ENCODE assay signal across 24 mouse cellular contexts in the genomic region with DNA sequence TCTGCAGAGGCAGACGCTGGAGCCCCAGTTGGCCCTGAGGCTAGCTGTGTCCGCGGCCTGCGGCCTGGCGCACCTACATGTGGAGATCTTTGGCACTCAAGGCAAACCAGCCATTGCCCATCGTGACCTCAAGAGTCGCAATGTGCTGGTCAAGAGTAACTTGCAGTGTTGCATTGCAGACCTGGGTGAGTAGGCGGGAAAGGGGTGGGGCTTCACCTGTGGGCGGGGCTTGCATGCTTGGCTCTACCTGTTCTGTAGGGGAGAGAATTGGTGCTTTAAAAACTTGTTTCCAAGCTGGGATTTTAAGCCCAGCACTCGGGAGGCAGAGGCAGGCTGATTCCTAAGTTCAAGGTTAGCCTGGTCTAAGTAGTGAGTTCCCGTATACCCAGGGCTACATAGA. TPM values are rescaled to one million over a fixed set of nuclear protein-coding genes. Genes with fewer than 3 reads are reported as not detected.
A peak's percentile ranks its signal among the peaks of the same experiment; 100 is the strongest.
DNase-seq lines count a peak whose midpoint lies in the region; ATAC-seq and TF ChIP-seq lines count a peak whose summit lies in the region.
"Had no signal": no experiment of that assay in that cellular context is flagged by ENCODE, and none has a peak within 500 bp of the region (broad histone marks: within the 10 kb centered on the region; RNA-seq: fewer than 3 reads in every experiment).

No protein-coding gene starts in this region.

- no peak for TF ChIP-seq CTCF in lung, adult 2 months (IDR thresholded peaks at IDR 0.05; ENCODE audit: insufficient read depth, low read length)
- no peak for TF ChIP-seq CTCF in lung, postnatal 0 days (IDR thresholded peaks at IDR 0.05)

- TF ChIP-seq POLR2A in lung, adult 2 months (IDR thresholded peaks at IDR 0.05; ENCODE audit: borderline replicate concordance, extremely low read depth, low read depth, low read length): no peak

- ATAC-seq in lung, postnatal 0 days: no peak
- no peak for ATAC-seq in neural tube, embryonic 15.5 days (ENCODE audit: low FRiP score)
- ATAC-seq: CD4-positive, CD25-positive, alpha-beta regulatory T cell, adult 4 months; forebrain, embryonic 13.5 days; forebrain, postnatal 0 days had no signal

- H3K4me2 ChIP-seq in lung, postnatal 0 days (replicated peaks; ENCODE audit: low read depth, low read length): peak overlapping the region; percentile 50
- no peak overlapping the region for H3K4me2 ChIP-seq in neural tube, embryonic 15.5 days
- H3K4me2 ChIP-seq: forebrain, embryonic 13.5 days; heart, embryonic 13.5 days; hindbrain, embryonic 15.5 days had no signal

- no peak overlapping the region for H3K9ac ChIP-seq in lung, postnatal 0 days (replicated peaks; ENCODE audit: low read depth)
- H3K9ac ChIP-seq in neural tube, embryonic 15.5 days (replicated peaks): no peak overlapping the region
- H3K9ac ChIP-seq: forebrain, embryonic 13.5 days; forebrain, postnatal 0 days; heart, embryonic 13.5 days; hindbrain, embryonic 15.5 days had no signal

- no peak for DNase-seq in lung, adult 2 months
- no peak for DNase-seq in lung, postnatal 4 days
- no peak for DNase-seq in lung, postnatal 0 days (ENCODE audit: low spot score)
- no peak for DNase-seq in lung, postnatal 14 days
- peak; percentile 79 for DNase-seq in R1 (ENCODE audit: low read depth, low spot score)
- DNase-seq in MN1 (ENCODE audit: low spot score): no peak
- DNase-seq: adrenal gland, adult 2 months; adrenal gland, postnatal 36 days; B cell, adult 2 months; cerebellum, adult 2 months; cerebellum, postnatal 10 days; forebrain, postnatal 0 days; gastrocnemius, postnatal 14 days; heart, postnatal 36 days had no signal

- H3K27ac ChIP-seq in lung, postnatal 0 days (ENCODE audit: low read length): no peak overlapping the region
- H3K27ac ChIP-seq in neural tube, embryonic 15.5 days (replicated peaks): no peak overlapping the region
- H3K27ac ChIP-seq: embryonic facial prominence, embryonic 10.5 days; forebrain, embryonic 13.5 days; heart, embryonic 13.5 days; hindbrain, embryonic 15.5 days had no signal

- H3K4me1 ChIP-seq in lung, adult 2 months (ENCODE audit: control insufficient read depth, insufficient read depth, low read length): peaks cover 7% of the 10 kb centered on the region
- peaks cover 12% of the 10 kb centered on the region for H3K4me1 ChIP-seq in lung, postnatal 0 days (ENCODE audit: insufficient read depth, low read depth, low read length)
- peaks cover 26% of the 10 kb centered on the region for H3K4me1 ChIP-seq in neural tube, embryonic 15.5 days

- H3K36me3 ChIP-seq in lung, postnatal 0 days (ENCODE audit: insufficient read depth, low read length): peaks cover 6% of the 10 kb centered on the region; the same call in 1 of the 2 replicates
- no peaks in the 10 kb centered on the region for H3K36me3 ChIP-seq in neural tube, embryonic 15.5 days
- H3K36me3 ChIP-seq: G1E; hindbrain, embryonic 15.5 days had no signal

- no peak for TF ChIP-seq EP300 in lung, postnatal 0 days (IDR thresholded peaks at IDR 0.05)

- 54% methylated on average over 11 of the region's 11 CpGs for WGBS in lung, adult 2 months
- WGBS in lung, postnatal 0 days: 73% methylated on average over 11 of the region's 11 CpGs
- WGBS in neural tube, embryonic 15.5 days: 81% methylated on average over 11 of the region's 11 CpGs

- H3K27me3 ChIP-seq in lung, postnatal 0 days (replicated peaks; ENCODE audit: insufficient read depth, low read length): no peaks in the 10 kb centered on the region
- H3K27me3 ChIP-seq in neural tube, embryonic 15.5 days (replicated peaks): no peaks in the 10 kb centered on the region
- H3K27me3 ChIP-seq: hindbrain, embryonic 15.5 days had no signal

- no peaks in the 10 kb centered on the region for H3K9me3 ChIP-seq in lung, postnatal 0 days (ENCODE audit: low read length)
- no peaks in the 10 kb centered on the region for H3K9me3 ChIP-seq in neural tube, embryonic 15.5 days (replicated peaks)
- H3K9me3 ChIP-seq: embryonic facial prominence, embryonic 10.5 days; forebrain, embryonic 13.5 days; heart, embryonic 13.5 days; hindbrain, embryonic 15.5 days had no signal

- H3K4me3 ChIP-seq in lung, adult 2 months (replicated peaks; ENCODE audit: extremely low read depth, low read depth, low read length): peak overlapping the region; percentile 77
- H3K4me3 ChIP-seq in lung, postnatal 0 days (ENCODE audit: low read depth, low read length): peak overlapping the region; percentile 19
- no peak overlapping the region for H3K4me3 ChIP-seq in neural tube, embryonic 15.5 days (replicated peaks)
- H3K4me3 ChIP-seq: embryonic facial prominence, embryonic 10.5 days; forebrain, embryonic 13.5 days; heart, embryonic 13.5 days; hindbrain, embryonic 15.5 days had no signal

RNA-seq across cellular contexts. Expression of a gene that starts 9.1 kb away (rescaled TPM):
- polyA plus RNA-seq in lung, adult 2 months (2012; rRNA removed): 672 and 695 TPM in 2 replicates
- polyA plus RNA-seq in lung, postnatal 0 days (2015; fragmentation: Nextera tagmentation; extraction: Ambion mirVana): 159 and 168 TPM in 2 replicates
- 9.5 and 12.6 TPM in 2 replicates for polyA plus RNA-seq in neural tube, embryonic 15.5 days (2015; fragmentation: Nextera tagmentation; extraction: Ambion mirVana)

RNA-seq across cellular contexts. Expression of a gene that starts 21.9 kb away (rescaled TPM):
- polyA plus RNA-seq in lung, adult 2 months (2012; rRNA removed): 0.10 and 0.28 TPM in 2 replicates
- 0.13 TPM in 1 of 2 replicates, not detected in the other for polyA plus RNA-seq in lung, postnatal 0 days (2015; fragmentation: Nextera tagmentation; extraction: Ambion mirVana)
- polyA plus RNA-seq in neural tube, embryonic 15.5 days (2015; fragmentation: Nextera tagmentation; extraction: Ambion mirVana): not detected in 2 replicates
- polyA plus RNA-seq: CD4-positive, CD25-positive, alpha-beta regulatory T cell, adult 4 months; embryonic facial prominence, embryonic 10.5 days; embryonic facial prominence, embryonic 14.5 days; forebrain, embryonic 13.5 days; forebrain, postnatal 0 days; G1E; heart, embryonic 13.5 days; heart, postnatal 0 days; hindbrain, embryonic 11.5 days; hindbrain, embryonic 15.5 days had no signal

RNA-seq across cellular contexts. Expression of a gene that starts 36.4 kb away (rescaled TPM):
- 45.8 and 57.2 TPM in 2 replicates for polyA plus RNA-seq in lung, adult 2 months (2012; rRNA removed)
- 6.6 and 7.4 TPM in 2 replicates for polyA plus RNA-seq in lung, postnatal 0 days (2015; fragmentation: Nextera tagmentation; extraction: Ambion mirVana)
- polyA plus RNA-seq in neural tube, embryonic 15.5 days (2015; fragmentation: Nextera tagmentation; extraction: Ambion mirVana): 19.3 and 23.1 TPM in 2 replicates
- polyA plus RNA-seq: G1E had no signal

RNA-seq across cellular contexts. Expression of a gene that starts 59.1 kb away (rescaled TPM):
- 9.3 and 10.6 TPM in 2 replicates for polyA plus RNA-seq in lung, adult 2 months (2012; rRNA removed)
- polyA plus RNA-seq in lung, postnatal 0 days (2015; fragmentation: Nextera tagmentation; extraction: Ambion mirVana): 0.48 and 0.60 TPM in 2 replicates
- polyA plus RNA-seq in neural tube, embryonic 15.5 days (2015; fragmentation: Nextera tagmentation; extraction: Ambion mirVana): 0.20 and 0.22 TPM in 2 replicates
- polyA plus RNA-seq: CD4-positive, CD25-positive, alpha-beta regulatory T cell, adult 4 months; forebrain, embryonic 13.5 days; G1E had no signal

Comparison
In these comparisons a context has a peak if more than half of its experiments do, and no peak if none do; other contexts are left out.
1. RNA of a gene that starts 9.1 kb away (polyA plus RNA-seq): 672 to 695 TPM in lung, adult 2 months and 159 to 168 TPM in lung, postnatal 0 days; 9.5 to 12.6 TPM in neural tube, embryonic 15.5 days; every median in the first group is over 10 times any median in the second.